Mouse (Mus musculus) MEL (cell line): ENCODE results near the gene Hdgf. TPM values are rescaled to one million over a fixed set of nuclear protein-coding genes. Genes with fewer than 3 reads are reported as not detected.
A peak's percentile ranks its signal among the peaks of the same experiment; 100 is the strongest.

Source experiments
- DNase-seq: peaks from one replicate; pipeline ENCODE4 v3.0.0; 2011; ENCODE audit warnings: low read depth, low spot score
- H3K27ac ChIP-seq: 2 replicates; pipeline ENCODE4 v1.5.1; 2012; ENCODE audit warnings: low read depth, mild to moderate bottlenecking, control low read depth, low read length, moderate library complexity; ENCODE audit not compliant: control insufficient read depth
- H3K27me3 ChIP-seq, 2 experiments: fragments of 150-350 bp in 1 of 2; sonication (generic) in 1 of 2; 2 replicates each; pipeline ENCODE4 v1.6.1; 2012; ENCODE audit warnings: low read length in 2 of 2, mild to moderate bottlenecking in 2 of 2, improper control_type of control experiment in 1 of 2, moderate library complexity in 1 of 2; ENCODE audit not compliant: insufficient read depth in 2 of 2, control insufficient read depth in 1 of 2
- H3K36me3 ChIP-seq, 2 experiments: 2 replicates each; pipeline ENCODE4 v1.6.1; 2012 to 2014; ENCODE audit warnings: low read length in 2 of 2, improper control_type of control experiment in 1 of 2, inconsistent platforms in 1 of 2, mild to moderate bottlenecking in 1 of 2; ENCODE audit not compliant: insufficient read depth in 2 of 2, control insufficient read depth in 1 of 2
- H3K4me1 ChIP-seq, 2 experiments: fragments of 150-350 bp in 1 of 2; sonication (generic) in 1 of 2; 2 replicates each; pipeline ENCODE4 v1.6.1; 2012; ENCODE audit warnings: low read length in 2 of 2, improper control_type of control experiment in 1 of 2, mild to moderate bottlenecking in 1 of 2; ENCODE audit not compliant: insufficient read depth in 2 of 2, control insufficient read depth in 1 of 2
- H3K4me3 ChIP-seq, 2 experiments: fragments of 150-350 bp in 1 of 2; sonication (generic) in 1 of 2; 2 replicates each; pipeline ENCODE4 v1.5.1; 2012; ENCODE audit warnings: low read depth in 2 of 2, low read length in 2 of 2, mild to moderate bottlenecking in 2 of 2, moderate library complexity in 2 of 2, control low read depth in 1 of 2, improper control_type of control experiment in 1 of 2; ENCODE audit not compliant: control insufficient read depth in 1 of 2, insufficient read depth in 1 of 2
- H3K79me2 ChIP-seq: 2 replicates; pipeline ENCODE4 v1.6.1; 2012; ENCODE audit warnings: mild to moderate bottlenecking, low read length, moderate library complexity; ENCODE audit not compliant: control insufficient read depth, poor library complexity, insufficient read depth
- H3K9ac ChIP-seq: 2 replicates; pipeline ENCODE4 v1.6.1; 2012; ENCODE audit warnings: low read depth, mild to moderate bottlenecking, control low read depth, low read length, moderate library complexity; ENCODE audit not compliant: control insufficient read depth, poor library complexity, severe bottlenecking
- H3K9me3 ChIP-seq: fragments of 150-350 bp; sonication (generic); replicated peaks from 2 replicates; pipeline ENCODE4 v1.6.1; 2012; ENCODE audit warnings: mild to moderate bottlenecking, low read length, improper control_type of control experiment, moderate library complexity; ENCODE audit not compliant: insufficient read depth
- CHD2 ChIP-seq: IDR thresholded peaks from 2 replicates; pipeline ENCODE4 v1.6.1; 2011; ENCODE audit warnings: low read length, improper control_type of control experiment
- CTCF ChIP-seq, 3 experiments: IDR thresholded peaks in 2 of 3; conservative IDR thresholded peaks in 1 of 3; 2 replicates each; pipeline ENCODE4 v1.5.1; 2011 to 2012; ENCODE audit warnings: low read length in 3 of 3, low read depth in 2 of 3, mild to moderate bottlenecking in 2 of 3, improper control_type of control experiment in 1 of 3, inconsistent platforms in 1 of 3, mixed read lengths in 1 of 3, moderate library complexity in 1 of 3; ENCODE audit not compliant: control insufficient read depth in 1 of 3, insufficient read depth in 1 of 3, poor library complexity in 1 of 3, severe bottlenecking in 1 of 3
- ELF1 ChIP-seq: IDR thresholded peaks from 2 replicates; pipeline ENCODE4 v1.6.1; 2014; ENCODE audit warnings: low read depth, mild to moderate bottlenecking, inconsistent platforms, low read length, improper control_type of control experiment, moderate library complexity
- ETS1 ChIP-seq: IDR thresholded peaks from 2 replicates; pipeline ENCODE4 v1.6.1; 2012; ENCODE audit warnings: low read depth, mild to moderate bottlenecking, inconsistent platforms, low read length, improper control_type of control experiment, moderate library complexity
- GABPA ChIP-seq: IDR thresholded peaks from 2 replicates; pipeline ENCODE4 v1.6.1; 2012; ENCODE audit warnings: low read depth, mild to moderate bottlenecking, inconsistent platforms, low read length, improper control_type of control experiment, moderate library complexity
- HCFC1 ChIP-seq: IDR thresholded peaks from 2 replicates; pipeline ENCODE4 v1.6.1; 2012; ENCODE audit warnings: low read depth, mild to moderate bottlenecking, inconsistent platforms, low read length, improper control_type of control experiment, moderate library complexity
- JUND ChIP-seq: IDR thresholded peaks from 2 replicates; pipeline ENCODE4 v1.6.1; 2011; ENCODE audit warnings: low read depth, mild to moderate bottlenecking, improper control_type of control experiment, low read length
- KAT2A ChIP-seq: conservative IDR thresholded peaks from 2 replicates; pipeline ENCODE4 v1.6.1; 2012; ENCODE audit warnings: low read depth, low read length, improper control_type of control experiment, inconsistent platforms
- MAFK ChIP-seq: IDR thresholded peaks from 2 replicates; pipeline ENCODE4 v1.6.1; 2011; ENCODE audit warnings: low read depth, mild to moderate bottlenecking, low read length, improper control_type of control experiment, borderline replicate concordance
- MAX ChIP-seq: IDR thresholded peaks from 2 replicates; pipeline ENCODE4 v1.6.1; 2011; ENCODE audit warnings: low read length, improper control_type of control experiment
- MAZ ChIP-seq: IDR thresholded peaks from 2 replicates; pipeline ENCODE4 v1.6.1; 2012; ENCODE audit warnings: low read depth, mild to moderate bottlenecking, inconsistent platforms, low read length, improper control_type of control experiment
- MXI1 ChIP-seq: IDR thresholded peaks from 2 replicates; pipeline ENCODE4 v1.6.1; 2011; ENCODE audit warnings: mild to moderate bottlenecking, low read depth, low read length, improper control_type of control experiment
- MYB ChIP-seq: IDR thresholded peaks from 2 replicates; pipeline ENCODE4 v1.6.1; 2011; ENCODE audit warnings: mild to moderate bottlenecking, low read depth, low read length, improper control_type of control experiment
- MYC ChIP-seq: IDR thresholded peaks from 2 replicates; pipeline ENCODE4 v1.6.1; 2011; ENCODE audit warnings: low read depth, mild to moderate bottlenecking, low read length, improper control_type of control experiment, moderate library complexity
- NELFE ChIP-seq: IDR thresholded peaks from 2 replicates; pipeline ENCODE4 v1.6.1; 2011; ENCODE audit warnings: low read depth, low read length, improper control_type of control experiment
- NRF1 ChIP-seq: IDR thresholded peaks from 2 replicates; pipeline ENCODE4 v1.6.1; 2014; ENCODE audit warnings: low read depth, mild to moderate bottlenecking, inconsistent platforms, low read length, improper control_type of control experiment, moderate library complexity; ENCODE audit not compliant: poor library complexity, insufficient read depth, severe bottlenecking
- POLR2A ChIP-seq, 2 experiments: IDR thresholded peaks; 2 replicates each; pipeline ENCODE4 v1.6.1; 2011 to 2012; ENCODE audit warnings: low read length in 2 of 2, mild to moderate bottlenecking in 2 of 2, control low read depth in 1 of 2, improper control_type of control experiment in 1 of 2, low read depth in 1 of 2, moderate library complexity in 1 of 2; ENCODE audit not compliant: control insufficient read depth in 1 of 2, insufficient read depth in 1 of 2, poor library complexity in 1 of 2
- POLR2AphosphoS2 ChIP-seq: IDR thresholded peaks from 2 replicates; pipeline ENCODE4 v1.6.1; 2011; ENCODE audit warnings: low read length, improper control_type of control experiment
- RAD21 ChIP-seq: IDR thresholded peaks from 2 replicates; pipeline ENCODE4 v1.6.1; 2011; ENCODE audit warnings: mild to moderate bottlenecking, low read depth, low read length, improper control_type of control experiment
- RCOR1 ChIP-seq: IDR thresholded peaks from 2 replicates; pipeline ENCODE4 v1.6.1; 2012; ENCODE audit warnings: low read depth, mild to moderate bottlenecking, inconsistent platforms, low read length, improper control_type of control experiment
- SIN3A ChIP-seq: IDR thresholded peaks from 2 replicates; pipeline ENCODE4 v1.6.1; 2012; ENCODE audit warnings: low read length, improper control_type of control experiment, inconsistent platforms
- SMC3 ChIP-seq: IDR thresholded peaks from 2 replicates; pipeline ENCODE4 v1.6.1; 2011; ENCODE audit warnings: low read depth, low read length, improper control_type of control experiment
- TAL1 ChIP-seq: IDR thresholded peaks from 2 replicates; pipeline ENCODE4 v1.6.1; 2012; ENCODE audit warnings: mild to moderate bottlenecking, inconsistent platforms, low read length, moderate library complexity, mixed read lengths
- TBP ChIP-seq: IDR thresholded peaks from 2 replicates; pipeline ENCODE4 v1.8.0; 2011; ENCODE audit warnings: low read depth, low read length, improper control_type of control experiment
- TCF12 ChIP-seq: IDR thresholded peaks from 2 replicates; pipeline ENCODE4 v1.6.1; 2014; ENCODE audit warnings: low read depth, mild to moderate bottlenecking, inconsistent platforms, low read length, improper control_type of control experiment, moderate library complexity
- UBTF ChIP-seq: IDR thresholded peaks from 2 replicates; pipeline ENCODE4 v1.6.1; 2012; ENCODE audit warnings: low read depth, mild to moderate bottlenecking, inconsistent platforms, low read length, improper control_type of control experiment, moderate library complexity, borderline replicate concordance; ENCODE audit not compliant: insufficient read depth
- USF1 ChIP-seq: IDR thresholded peaks from 2 replicates; pipeline ENCODE4 v1.6.1; 2014; ENCODE audit warnings: low read depth, mild to moderate bottlenecking, inconsistent platforms, low read length, improper control_type of control experiment, moderate library complexity
- USF2 ChIP-seq, 2 experiments: IDR thresholded peaks; 2 replicates each; pipeline ENCODE4 v1.6.1; 2011 to 2012; ENCODE audit warnings: improper control_type of control experiment in 2 of 2, low read length in 2 of 2, borderline replicate concordance in 1 of 2, inconsistent platforms in 1 of 2, low read depth in 1 of 2, mild to moderate bottlenecking in 1 of 2; ENCODE audit not compliant: insufficient read depth in 1 of 2
- ZC3H11A ChIP-seq: IDR thresholded peaks from 2 replicates; pipeline ENCODE4 v1.6.1; 2012; ENCODE audit warnings: low read depth, mild to moderate bottlenecking, inconsistent platforms, low read length, improper control_type of control experiment
- ZKSCAN1 ChIP-seq: IDR thresholded peaks from 2 replicates; pipeline ENCODE4 v1.6.1; 2012; ENCODE audit warnings: low read depth, mild to moderate bottlenecking, inconsistent platforms, low read length, improper control_type of control experiment, moderate library complexity
- ZMIZ1 ChIP-seq: IDR thresholded peaks from 2 replicates; pipeline ENCODE4 v1.6.1; 2012; ENCODE audit warnings: low read depth, mild to moderate bottlenecking, inconsistent platforms, low read length, improper control_type of control experiment, moderate library complexity
- ZNF384 ChIP-seq: IDR thresholded peaks from 2 replicates; pipeline ENCODE4 v1.6.1; 2012; ENCODE audit warnings: low read depth, mild to moderate bottlenecking, inconsistent platforms, low read length, improper control_type of control experiment
- polyA plus RNA-seq, 2 experiments: library from polyadenylated mRNA; stranded (reverse) in 1 of 2; unstranded in 1 of 2; fragments of >175 nt in 1 of 2; fragments of >200 nt in 1 of 2; gene quantifications; 2 replicates each; pipeline versions ENCODE4 v1.2.1 to v1.2.4; 2012; ENCODE audit warnings: low replicate concordance in 2 of 2, low read depth in 1 of 2; ENCODE audit not compliant: insufficient read length in 2 of 2, insufficient read depth in 1 of 2, missing spikeins in 1 of 2
- total RNA-seq: library from RNA; depleted of rRNA; stranded (reverse); fragments of 300-350 nt; gene quantifications from 2 replicates; pipeline ENCODE4 v1.2.3, GENCODE M21; 2012

Gene Hdgf
- total and polyA plus RNA-seq, 3 experiments, result 369 to 1,503 (median 519) TPM

DNA sequence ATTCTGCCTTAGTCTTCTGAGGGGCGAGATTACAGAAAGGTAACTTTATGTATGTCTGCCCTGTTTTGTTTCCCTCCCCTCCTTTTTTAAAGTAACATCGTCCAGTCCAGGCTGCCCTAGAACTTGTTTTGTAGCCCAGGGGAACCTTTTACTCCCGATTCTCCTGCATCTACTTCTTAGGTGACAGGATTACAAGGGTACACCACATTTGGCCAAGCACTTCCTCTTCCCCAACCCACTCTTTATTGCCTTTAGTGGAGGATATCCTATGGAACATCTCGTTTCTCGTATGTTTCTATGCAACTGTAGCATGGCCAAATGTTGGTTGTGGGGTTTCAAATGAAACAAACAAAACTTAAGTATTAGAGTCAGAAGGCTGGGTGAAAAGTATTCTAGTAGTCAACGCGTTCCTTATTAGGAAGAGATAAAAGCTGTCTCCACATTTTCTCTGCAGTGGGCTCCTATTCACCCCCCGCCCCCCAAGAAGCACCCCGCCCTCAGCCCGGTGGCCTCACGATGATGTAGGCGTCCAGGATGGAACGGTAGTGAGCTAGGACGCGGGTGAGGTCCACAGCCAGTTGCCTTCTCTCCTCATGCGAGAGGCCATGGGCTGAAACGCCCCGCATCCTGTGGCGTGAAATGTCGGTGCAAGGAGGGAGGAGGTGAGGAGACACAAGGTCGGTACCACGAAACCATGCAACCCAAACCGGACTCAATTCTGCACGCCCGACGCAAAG, 23.4 kb downstream of the Hdgf start (continued):
- 0 out of 2 replicates have a peak, but pooled peaks have one; percentile 3 for TF ChIP-seq POLR2AphosphoS2
- TF ChIP-seq MYB, result no peak
- no peak for TF ChIP-seq TAL1
- TF ChIP-seq ZNF384, result no peak
- no peak for TF ChIP-seq RCOR1
- TF ChIP-seq ZMIZ1, result no peak

DNA sequence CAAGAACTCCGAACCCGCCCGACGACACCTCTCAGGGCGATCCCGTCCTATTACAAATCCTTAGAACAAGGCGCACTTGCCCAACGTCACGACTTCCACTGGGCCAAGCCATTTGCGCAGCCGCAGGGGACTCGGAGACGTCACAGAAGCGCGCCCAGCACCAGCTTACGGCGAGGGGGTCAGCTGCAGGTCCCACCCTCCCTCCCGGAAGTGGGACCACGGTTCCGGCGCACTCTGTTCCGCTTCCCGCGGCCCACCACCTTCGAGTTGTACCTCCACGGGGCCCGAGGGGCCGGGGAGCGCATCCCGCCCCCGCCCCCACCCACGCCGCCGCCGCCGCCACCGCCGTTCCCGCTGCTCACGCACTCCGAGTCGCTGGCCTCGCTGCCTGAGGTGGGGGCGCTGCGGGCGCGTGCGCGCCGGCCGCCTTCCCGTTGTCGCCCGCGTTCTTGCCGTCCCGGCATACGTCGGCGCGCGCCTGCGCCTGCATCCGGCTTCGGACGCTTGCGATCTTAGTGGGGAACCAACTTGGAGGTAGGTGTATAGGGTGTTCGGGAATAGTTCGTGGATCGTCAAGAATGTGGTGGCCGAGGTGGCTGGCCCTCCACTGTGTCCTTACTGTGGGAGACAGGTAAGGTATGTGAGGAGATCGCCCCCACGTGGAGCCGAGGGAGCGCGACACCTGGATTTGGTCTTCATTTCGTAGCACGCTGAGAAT, 24.1 kb downstream of the Hdgf start, which contains the start of the genes Isg20l2 and Rrnad1:
TSS of gene Isg20l2 (plus strand) at position 237 of the 718 bp plus-strand sequence.
TSS of gene Rrnad1 (minus strand) at position 640 of the 718 bp plus-strand sequence.
- H3K9ac ChIP-seq, result peak within 1 kb of the TSS; percentile 98
- peak; percentile 28 for TF ChIP-seq RAD21
- peak; percentile 46 to 73; a peak in 3 of 4 replicates for TF ChIP-seq POLR2A (IDR thresholded peaks at IDR 0.05; ENCODE audit: control insufficient read depth in 1 of 2, insufficient read depth in 1 of 2, low read depth in 1 of 2, low read length in 2 of 2, poor library complexity in 1 of 2)
- TF ChIP-seq ZKSCAN1, result no peak
- TF ChIP-seq JUND, result no peak
- TF ChIP-seq TCF12, result no peak; the same call in none of the 2 replicates
- TF ChIP-seq USF2 (IDR thresholded peaks at IDR 0.05; ENCODE audit: borderline replicate concordance in 1 of 2, insufficient read depth in 1 of 2, low read depth in 1 of 2, low read length in 2 of 2), result no peak
- TF ChIP-seq SMC3, result peak; percentile 35
- 0 out of 2 replicates have a peak, but pooled peaks have one; percentile 44 for TF ChIP-seq UBTF
- no peak for TF ChIP-seq CHD2
- no peak for TF ChIP-seq MYB
- TF ChIP-seq MXI1, result peak; percentile 80
- peak; percentile 95 for TF ChIP-seq HCFC1
- TF ChIP-seq ETS1, result no peak
- TF ChIP-seq MAZ, result peak; percentile 90
- peak; percentile 82 for TF ChIP-seq POLR2AphosphoS2
- TF ChIP-seq TBP, result peak; percentile 36; the same call in 1 of the 2 replicates
- TF ChIP-seq ELF1, result peak; percentile 88
- peak; percentile 67 for TF ChIP-seq ZMIZ1
- TF ChIP-seq SIN3A, result peak; percentile 87
- TF ChIP-seq CTCF (IDR thresholded peaks at IDR 0.05 in 2 of 3, conservative IDR thresholded peaks at IDR 0.05 in 1 of 3; ENCODE audit: control insufficient read depth in 1 of 3, insufficient read depth in 1 of 3, low read depth in 2 of 3, low read length in 3 of 3, poor library complexity in 1 of 3, severe bottlenecking in 1 of 3), result peak; percentile 58 to 69 (median 68)
- peak; percentile 39; the same call in 1 of the 2 replicates for TF ChIP-seq ZC3H11A
- TF ChIP-seq MAFK, result no peak
- TF ChIP-seq USF1, result no peak
- TF ChIP-seq NELFE, result peak; percentile 66
- TF ChIP-seq NRF1, result peak; percentile 80
- TF ChIP-seq GABPA, result no peak; the same call in 1 of the 2 replicates
- peak; percentile 72 for TF ChIP-seq MAX
- TF ChIP-seq KAT2A, result peak; percentile 80
- peak; percentile 79 for TF ChIP-seq MYC
- TF ChIP-seq, all 39 proteins: peak for 19
- peak within 1 kb of the TSS; percentile 87 for H3K27ac ChIP-seq
- no peaks in the 10 kb centered on the region for H3K9me3 ChIP-seq
- DNase-seq, result peak; percentile 99
- H3K4me3 ChIP-seq, result peak within 1 kb of the TSS; percentile 83 to 97
- H3K4me1 ChIP-seq, result peaks cover 0 to 18% of the 10 kb centered on the region in 2 experiments; a peak in 2 of 4 replicates
- H3K27me3 ChIP-seq, result no peaks in the 10 kb centered on the region
- H3K36me3 ChIP-seq, result peaks cover 9 to 31% of the 10 kb centered on the region in 2 experiments
- peaks cover 55% of the 10 kb centered on the region for H3K79me2 ChIP-seq
